Mouse (Mus musculus) 3T3-L1 (cell line): Measurements from ENCODE around the gene Uck2.

ENCODE experiments used
- DNase-seq: peaks from one replicate; pipeline ENCODE4 v3.0.0-alpha.2; 2015; ENCODE audit warnings: low read depth, low spot score

Uck2 gene

DNA sequence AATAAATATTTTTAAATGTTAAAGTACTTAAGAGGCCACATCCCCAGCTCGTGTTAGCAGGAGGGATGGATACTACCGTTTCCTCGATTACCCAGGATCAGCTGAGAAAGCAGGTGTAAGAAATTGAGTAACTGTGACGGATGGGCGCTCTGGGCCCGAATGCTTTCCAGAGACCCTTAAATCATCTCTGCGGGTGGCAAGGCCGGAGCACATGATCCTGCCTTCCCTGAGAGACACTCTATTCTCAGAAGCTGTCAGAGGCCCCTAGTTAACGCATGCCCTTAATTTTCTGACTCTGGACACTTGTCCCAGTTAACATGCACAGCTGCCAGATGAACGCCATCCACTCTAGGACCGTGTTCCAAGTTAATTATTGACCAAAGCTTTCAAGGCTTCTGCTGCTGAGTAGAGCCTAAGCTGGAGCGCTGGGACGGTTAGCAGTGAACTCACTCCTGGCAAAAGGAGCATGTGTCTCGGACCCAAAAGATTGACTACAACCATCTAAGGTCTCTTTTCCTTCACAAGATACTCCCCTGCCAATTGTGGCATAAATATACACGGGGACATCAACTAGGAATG, 28.3 kb downstream of the Uck2 start:
- no peak for DNase-seq

DNA sequence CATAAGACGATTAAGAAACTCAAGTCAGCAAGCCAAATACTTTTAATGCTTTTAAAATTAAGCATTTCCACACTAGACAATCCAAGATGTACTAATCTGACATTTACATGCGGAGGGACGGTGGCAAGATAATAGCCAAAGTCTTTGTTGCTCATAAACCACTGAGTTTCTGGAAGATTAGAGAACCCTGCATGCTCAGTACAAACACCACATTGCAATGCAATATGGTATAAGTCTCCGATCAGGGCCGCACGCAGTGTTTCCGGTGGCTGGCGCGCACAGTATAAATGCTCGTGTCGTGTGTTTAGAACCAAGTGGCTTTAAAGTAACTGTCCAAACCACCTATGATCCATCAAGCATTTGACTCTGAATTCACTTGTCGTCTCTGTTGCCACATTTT, 31.5 kb downstream of the Uck2 start:
- no peak for DNase-seq

DNA sequence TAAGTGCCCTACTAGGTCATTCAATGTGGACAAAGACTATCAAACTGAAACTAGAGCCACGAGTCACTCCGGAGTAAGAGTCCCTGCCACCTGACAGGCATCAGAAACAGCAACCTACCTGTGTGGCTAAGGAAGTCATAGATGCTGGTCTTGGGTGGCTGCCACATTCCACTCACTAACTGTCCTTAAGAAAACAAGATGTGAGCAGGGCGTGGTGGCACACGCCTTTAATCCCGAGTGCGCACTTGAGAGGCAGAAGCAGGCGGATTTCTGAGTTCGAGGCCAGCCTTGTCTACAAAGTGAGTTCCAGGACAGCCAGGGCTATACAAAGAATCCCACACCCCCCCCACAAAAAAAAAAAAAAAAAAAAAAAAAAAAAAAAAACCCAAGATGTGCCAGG, 35.2 kb downstream of the Uck2 start:
- DNase-seq: no peak

DNA sequence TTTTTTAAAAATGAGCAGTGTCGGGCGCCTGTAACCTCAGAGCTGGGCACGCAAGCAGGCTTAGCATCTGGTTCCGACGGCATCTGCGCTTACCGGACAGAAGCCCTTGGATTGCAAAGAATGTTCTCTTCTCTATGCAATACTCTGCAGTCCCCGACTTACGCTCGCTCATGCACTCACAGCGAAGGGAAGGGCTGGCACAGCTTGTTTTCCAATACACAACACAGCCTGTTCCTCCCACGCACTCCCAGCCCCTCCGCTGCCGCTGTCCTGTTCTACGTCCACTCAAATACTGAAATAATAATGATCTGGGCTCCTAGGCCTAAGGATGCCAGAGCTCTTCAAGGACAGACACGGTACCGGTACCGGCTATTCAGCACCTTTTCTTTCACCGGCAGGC, 35.9 kb downstream of the Uck2 start:
- no peak for DNase-seq

DNA sequence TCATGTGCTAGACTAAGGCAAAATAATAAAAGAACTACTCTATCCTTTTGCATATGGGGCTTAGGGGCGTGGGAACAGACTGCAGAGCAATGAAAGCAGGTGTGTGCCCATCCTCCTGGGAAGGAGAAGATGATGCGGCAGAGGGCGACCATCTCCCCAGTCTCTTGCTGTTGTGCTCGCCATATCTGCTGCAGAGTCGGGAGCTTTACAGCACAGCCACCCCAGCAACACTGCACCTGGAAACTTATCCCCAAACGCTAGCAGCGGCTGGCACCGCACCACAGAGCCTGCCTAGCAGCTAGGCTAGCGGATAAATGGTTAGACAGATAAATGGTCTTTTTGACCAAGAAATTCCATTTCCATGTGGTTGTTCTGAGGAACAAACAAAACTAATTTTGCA, 37.2 kb downstream of the Uck2 start:
- DNase-seq: no peak

DNA sequence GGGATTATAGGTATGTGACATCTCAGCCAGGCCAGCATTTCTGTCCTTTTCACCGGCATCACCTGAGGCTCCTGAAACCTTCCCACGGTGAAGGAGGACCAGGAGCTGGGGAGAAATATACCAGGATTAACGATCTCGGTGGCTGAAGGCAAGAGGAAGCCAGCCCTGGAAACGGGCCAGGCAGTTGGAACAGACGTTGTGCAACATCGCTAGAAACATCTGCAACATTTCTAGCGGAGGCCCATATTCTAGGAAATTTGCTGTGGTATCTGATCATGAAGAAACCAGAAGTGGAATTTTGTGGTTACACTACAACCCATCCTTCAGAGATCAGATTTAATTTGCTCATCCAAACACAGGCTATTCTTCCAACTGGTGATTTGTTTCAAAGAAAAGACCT, 38.1 kb downstream of the Uck2 start:
- DNase-seq: peak; percentile 96

DNA sequence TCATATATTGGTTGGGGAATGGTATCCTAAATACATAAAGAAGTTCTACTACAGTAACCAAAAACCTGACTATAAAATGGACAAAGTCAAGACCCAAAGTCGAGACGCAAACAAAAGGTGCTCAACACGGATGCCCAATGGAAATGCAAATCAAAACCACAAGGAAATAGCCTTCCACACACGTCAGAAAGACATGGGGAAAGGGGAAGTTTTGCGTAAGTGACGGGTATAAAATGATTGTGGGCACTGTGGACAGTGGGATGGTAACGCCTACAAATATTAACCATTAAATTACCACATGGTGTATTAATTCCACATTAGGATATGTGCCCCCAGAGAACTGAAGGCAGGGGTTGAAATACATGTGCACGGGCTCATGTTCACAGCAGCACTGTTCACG, 38.8 kb downstream of the Uck2 start:
- no peak for DNase-seq

DNA sequence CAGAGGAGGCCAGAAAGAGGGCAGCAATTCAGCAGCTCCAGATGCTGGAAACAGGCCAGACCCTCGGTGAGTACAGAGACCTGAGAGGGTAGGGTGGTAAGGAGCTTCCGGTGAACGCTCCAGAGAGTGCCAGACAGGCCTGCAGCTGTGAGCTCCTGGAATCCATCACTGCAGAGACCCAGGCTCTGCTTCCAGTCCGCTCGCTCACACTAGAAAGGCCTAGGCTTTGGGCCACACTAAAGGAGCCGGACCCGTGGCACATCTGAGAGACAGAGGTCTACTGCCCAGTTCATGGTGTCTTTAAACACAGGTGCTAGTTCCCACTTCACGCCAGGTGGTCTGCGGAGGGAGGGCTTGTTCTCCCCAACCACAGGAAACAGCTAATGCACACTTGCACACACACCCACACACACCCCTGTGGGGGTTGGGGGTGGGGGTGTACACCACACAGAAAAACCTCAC, 39.9 kb downstream of the Uck2 start:
- no peak for DNase-seq

DNA sequence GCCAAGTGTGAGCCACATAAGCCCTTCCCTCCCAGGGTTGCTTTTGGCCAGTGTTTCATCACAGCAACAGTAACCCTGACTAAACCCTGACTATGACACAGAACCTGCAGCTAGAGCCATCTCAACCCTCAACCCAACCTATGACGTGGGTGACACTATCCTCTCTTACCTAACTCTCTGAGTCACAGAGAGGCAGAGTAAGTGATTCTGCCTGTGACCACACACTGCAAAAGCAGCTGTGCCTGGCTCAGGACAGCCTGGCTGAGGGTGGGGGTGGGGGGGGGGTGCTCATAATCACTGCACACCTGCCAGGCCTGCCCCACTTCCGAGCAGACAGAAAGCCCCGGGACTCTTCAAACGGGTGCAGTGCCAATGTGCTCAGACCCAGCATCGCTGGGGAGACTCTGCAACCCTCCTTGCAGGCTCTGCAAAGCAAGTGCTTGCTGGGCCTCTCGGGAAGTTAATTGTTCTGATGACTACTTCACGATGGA, 42.9 kb downstream of the Uck2 start:
- DNase-seq: peak; percentile 86

DNA sequence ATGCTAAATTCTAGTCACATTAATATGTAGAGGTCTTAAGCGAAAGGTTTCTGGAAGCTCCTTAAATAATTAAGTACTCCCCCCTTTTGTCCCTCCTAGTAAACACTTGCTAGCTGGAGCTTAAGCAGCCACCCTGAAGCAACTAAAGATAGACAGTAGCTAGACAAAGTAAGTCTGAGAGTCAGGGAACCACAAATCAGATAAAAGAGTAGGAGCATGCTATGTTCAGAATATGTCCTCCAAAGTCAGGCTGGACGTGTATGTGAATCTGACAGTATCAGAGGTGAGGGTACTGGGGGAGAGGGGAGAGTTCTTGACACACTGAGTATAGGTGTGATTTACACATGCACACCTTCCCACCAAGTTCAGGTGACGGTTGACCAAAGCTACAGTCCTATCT, 43.6 kb downstream of the Uck2 start:
- DNase-seq: no peak

DNA sequence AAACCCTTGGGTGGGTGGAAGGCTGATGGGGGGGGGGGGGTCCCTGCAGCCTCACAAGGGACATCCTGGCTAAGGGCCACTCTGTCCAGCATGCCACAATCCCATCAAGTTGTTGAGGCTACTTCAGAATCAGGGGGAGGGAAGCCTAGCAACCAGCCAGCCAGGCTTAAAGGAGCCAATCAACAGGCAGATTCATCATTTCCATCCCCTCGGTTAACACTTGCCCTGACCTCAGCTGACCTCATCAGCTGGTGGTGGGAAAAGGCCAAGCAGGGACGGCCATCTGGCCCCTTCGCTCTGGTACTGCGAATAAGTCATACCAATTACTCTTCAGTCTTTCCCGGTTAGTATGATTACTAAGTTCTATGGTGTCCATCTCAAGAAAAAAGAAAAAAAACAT, 44.8 kb downstream of the Uck2 start:
- DNase-seq: no peak

DNA sequence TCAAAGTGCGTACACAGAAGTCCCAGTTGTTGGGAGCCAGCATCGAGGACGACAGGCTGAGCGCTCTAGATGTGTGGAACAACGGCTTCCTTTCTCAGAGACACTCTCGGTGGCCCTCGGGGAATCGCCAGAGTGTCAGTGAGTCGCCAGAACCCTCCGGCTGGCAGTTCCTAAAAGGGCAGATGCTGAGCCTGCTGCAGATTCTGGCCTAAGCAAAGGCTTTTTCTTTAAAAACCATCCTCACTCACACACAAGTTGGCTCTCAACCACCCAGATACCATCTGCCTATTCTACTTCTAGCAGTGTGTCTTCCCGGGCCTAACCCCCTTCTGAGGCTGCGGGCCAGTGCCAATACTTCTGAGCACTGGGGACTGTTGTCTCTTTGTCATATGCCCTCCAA, 45.2 kb downstream of the Uck2 start:
- DNase-seq: no peak

DNA sequence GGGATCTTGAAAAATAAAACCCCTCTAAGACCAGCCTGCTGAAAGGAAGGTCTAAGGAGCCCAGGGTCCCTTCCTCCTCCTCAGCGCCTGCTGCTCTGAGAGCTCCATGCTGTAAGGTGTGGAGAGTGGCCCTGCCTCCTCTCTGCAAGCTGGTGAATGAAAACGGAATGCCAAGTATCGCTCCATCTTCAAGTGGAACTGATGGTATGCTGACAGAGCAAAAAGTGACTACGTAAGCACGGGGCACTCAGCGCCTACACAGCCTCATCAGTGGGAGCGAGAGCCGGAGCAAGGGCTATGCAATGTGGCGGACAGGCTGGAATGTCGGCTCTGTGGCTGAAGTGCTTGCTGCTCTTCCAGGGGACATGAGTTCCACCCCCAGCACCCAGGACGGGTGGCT, 47.3 kb downstream of the Uck2 start:
- DNase-seq: no peak

DNA sequence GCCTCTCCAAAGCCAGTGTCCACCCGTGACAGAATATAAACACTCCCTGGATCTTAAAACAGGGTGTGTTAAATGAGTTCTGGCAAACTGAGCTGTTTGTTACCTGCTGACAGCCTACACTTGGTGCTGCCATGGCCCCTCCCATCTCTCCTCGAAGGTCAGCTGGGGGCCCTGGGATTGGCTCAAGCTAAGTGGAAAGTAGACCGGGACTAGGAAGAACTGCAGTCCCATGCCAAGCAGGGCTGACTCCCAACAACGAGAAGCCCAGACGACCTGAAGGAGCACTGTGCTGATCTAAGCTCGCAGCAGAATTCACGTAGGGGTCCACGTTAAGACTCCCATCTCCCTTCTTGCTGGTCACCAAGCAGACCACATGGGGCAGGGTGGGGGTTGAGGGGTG, 48.3 kb downstream of the Uck2 start:
- DNase-seq: no peak

DNA sequence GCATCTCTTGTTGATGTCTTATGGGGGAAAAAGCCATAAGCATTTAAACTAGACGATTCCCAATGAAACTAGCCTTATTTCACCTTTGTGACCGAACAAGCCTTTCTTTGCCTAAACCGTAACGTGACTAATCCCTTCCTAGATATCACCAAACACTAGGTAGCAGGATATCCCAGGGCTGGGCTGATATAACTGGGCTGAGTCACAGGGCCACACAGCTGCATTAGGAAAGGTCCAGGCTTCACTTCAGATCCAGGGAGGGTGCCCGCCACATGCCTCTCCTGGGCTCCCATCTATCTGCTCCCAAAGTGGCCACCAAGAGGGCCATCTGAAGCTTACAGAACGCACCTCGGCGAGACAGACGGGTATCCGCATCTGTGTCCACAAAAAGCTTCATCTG, 50.8 kb downstream of the Uck2 start:
- DNase-seq: no peak

DNA sequence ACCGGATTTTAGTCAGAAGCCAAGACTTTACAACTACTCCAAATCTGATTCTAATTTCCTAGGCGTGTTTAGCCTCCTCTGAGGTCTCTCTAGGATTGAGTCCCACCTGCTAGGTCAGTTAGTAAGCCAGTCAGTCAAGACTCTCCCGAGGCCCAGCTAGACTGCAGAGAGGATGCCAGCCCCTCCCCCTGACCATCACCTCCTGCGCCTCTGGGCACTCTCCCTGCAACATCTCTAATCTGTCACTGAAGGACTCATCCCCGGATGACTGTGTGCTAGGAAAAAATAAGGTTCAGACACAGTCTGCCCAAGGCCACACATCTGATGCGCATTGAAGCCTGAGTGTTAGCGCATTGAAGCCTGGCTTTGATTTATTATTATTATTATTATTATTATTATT, 52.2 kb downstream of the Uck2 start:
- DNase-seq: no peak

DNA sequence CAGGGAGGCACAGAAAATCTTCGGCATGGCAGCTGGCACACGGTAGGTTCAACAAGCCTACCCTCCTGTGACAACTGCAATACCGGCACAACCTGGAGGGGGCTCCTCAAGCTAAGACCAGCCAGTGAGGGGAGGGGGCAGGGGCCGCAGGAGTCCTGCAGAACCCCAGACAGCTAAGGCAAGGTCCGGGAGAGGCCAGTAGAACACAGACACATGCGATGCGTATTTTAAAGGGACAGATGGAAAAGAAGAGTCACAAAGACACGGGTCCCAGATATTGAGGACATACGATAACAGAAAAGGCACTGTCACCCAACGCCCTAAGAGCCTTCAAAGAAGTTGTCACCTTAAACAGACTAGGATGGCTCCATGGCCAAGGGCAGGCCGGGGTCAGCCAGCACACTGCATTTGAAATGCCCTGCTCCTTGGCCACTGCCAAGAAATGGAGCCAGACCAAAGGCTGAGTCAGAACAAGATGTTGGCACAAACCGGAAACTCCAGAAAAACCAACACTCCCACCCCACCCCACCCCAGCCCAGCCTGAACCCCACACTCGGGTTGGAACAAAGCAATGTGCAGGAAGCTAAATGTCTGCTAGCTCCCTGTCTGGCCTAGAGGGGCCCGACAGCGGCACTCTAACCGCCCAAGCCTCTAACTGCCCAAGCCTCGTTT, 53.4 kb downstream of the Uck2 start:
- peak; percentile 65 for DNase-seq

DNA sequence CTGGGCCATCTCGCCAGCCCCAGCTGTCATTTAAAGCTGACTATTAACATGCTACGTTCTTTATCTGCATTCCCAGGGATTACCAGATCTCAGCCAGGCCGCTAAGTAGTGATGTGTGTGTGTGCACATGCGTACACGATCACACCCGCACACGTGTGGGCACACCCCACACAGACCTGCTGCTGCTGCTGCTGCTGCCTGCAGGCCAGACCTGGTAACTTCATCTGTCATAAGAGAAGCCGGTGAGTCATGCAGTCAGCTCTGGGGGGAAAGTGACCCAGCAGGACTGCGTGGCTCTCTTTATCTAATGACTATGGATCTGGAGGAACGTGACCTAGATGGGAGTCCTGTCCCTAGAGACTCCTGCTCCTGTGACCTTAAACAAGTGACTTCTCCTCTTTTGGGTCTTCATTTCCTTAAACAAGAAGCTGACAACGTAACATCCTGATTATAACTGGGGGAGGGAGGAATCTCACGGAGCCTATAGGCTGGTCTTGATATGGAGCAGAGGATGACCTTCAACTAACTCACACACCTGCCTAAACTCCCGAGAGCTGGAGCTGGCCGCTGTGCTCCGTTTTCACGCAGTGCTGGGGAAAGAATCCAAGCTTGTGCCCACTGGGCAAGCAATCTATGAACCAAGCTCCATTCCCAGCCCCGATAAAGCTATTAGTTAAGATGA, 54.0 kb downstream of the Uck2 start:
- DNase-seq: peak; percentile 55

DNA sequence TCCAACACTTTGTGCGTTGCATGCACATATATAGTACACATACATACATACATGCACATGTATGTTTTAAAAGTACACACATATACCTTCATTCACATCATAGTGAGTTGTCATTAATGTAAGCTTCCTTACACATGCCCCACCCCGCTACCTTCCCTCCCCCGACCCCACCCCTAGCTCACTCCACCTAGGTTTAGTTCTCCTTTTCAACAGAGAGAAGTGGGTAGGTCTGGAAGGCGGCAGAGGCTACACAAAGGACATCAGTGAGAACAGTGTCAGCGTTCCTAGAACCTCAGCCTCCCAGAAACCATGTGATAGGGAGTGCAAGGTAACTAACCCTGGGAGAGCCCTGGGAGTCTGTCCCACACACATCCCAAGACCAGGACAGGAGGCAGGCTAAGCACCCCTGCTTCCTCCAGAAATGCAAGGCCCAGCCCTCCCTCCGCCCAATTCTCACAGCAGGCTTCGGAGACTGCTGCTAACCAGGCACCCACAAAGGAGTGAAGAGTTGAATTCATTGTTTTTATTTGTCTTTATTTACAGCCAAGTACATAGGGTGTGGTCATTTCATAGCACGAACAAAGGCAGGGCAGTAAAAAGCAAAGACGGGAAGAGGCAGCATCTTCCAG, 62.6 kb downstream of the Uck2 start:
- DNase-seq: no peak

DNA sequence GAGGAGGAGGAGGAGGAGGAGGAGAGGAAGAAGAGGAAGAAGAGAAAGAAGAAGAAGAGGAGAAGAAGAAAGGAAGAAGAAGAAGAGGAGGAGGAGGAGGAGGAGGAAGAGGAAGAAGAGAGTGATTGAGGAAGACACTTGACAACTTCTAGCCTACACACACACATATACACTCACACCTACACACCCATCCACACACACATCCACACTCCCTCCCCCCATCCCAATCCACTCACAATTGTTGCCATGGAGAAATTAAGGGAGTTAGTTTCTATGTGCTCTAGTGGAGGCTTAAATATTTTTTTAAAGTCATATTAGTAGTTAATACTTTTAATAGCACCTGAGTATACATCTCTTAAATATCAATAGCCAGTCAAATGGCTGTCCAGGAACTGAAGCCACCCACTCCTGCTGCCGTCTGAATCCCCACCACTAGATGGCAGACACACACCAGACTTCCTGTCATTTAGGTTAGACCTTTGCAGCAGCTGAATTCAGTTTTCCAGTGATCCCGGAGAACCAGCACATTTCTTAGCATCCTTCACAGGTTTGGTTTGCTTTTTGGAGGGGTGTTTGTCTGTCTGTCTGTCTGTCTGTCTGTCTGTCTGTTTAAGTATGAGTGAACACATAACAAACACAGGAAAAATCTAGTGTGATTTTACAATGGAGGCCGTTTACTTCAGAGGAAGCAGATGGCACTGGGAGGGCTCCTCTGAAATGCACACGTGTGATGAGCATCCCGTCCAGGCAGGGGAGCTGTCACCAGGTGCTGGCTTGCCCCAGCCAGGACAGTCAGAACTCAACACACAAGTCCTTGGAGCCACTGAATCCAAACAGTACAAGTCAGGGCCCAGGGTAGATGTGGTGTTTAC, 64.6 kb downstream of the Uck2 start:
- peak; percentile 92 for DNase-seq

DNA sequence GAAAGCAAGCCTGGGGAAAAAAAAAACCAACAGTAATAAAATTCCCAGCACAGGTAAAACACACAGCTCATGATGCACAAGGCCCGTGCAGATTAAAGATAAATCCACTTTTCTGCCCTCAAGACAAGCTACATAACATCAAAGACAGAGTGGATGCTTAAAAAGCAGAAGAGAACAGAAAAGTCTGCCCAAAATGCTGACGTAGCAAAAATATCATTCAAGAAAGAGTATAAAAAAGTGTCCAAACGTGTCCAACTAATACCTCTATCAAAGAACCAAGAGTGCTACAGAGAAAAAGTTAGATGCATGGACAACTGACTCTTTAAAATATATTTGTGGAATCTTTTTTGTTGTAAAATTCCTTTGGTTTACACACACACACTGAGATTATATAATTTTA, 69.7 kb downstream of the Uck2 start:
- DNase-seq: no peak

DNA sequence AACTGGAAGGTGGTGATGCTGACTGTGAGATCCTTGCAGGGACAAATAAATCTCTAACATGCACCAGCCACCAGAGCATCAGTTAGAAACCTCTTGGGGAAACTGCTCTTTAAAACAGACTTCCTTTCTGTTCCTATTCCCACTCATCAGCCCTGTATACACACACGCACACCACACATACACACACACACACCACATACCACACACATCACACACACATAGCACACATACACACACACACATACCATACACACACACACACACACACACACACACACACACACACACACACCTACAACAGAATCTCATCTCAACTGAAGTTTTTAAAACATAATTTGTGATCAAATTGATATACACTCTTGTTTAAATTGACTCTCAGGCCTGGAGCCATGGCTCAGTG, 72.4 kb downstream of the Uck2 start:
- no peak for DNase-seq
